Mouse (Mus musculus): Measurements from ENCODE around the gene Ggt1.

Ggt1 gene

DNA sequence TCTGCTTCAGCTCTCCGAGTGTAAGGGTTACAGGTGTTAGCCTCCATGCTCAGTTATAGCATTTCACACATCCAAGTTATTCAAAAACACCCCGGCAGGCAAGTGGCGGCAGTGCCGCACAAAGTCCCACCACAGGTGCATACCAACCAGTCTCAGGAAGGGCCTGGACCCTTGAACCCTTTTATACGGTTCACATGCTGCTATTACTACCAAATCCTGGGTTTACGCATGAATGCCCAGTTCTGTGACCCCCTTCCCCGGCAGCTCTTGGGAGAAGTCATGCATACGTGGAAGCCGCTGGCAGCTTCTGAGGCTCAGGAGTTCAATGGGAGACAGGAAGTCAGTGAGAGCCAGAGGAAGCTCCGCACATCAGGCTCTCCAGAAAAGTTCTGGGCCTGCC is 11.8 kb downstream of the Ggt1 start:
- DNase-seq (ENCODE audit: low read depth), result no peak

DNA sequence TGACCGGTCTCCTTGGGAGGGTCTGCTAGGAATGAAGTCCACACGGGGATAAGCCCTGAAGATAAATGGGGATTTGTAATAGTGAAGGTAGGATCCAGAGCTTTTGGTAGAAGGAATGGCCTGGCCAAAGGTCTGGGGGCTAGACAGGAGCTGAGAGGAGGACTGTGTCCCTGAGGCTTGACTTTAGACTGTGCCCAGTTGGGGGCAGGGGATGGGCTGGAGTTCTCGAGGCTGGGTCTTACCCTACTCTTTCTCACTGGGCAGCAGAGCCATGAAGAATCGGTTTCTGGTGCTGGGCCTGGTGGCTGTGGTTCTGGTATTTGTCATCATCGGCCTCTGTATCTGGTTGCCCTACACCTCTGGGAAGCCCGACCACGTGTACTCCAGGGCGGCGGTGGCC is 12.6 kb downstream of the Ggt1 start:
- no peak for DNase-seq (ENCODE audit: low read depth)

DNA sequence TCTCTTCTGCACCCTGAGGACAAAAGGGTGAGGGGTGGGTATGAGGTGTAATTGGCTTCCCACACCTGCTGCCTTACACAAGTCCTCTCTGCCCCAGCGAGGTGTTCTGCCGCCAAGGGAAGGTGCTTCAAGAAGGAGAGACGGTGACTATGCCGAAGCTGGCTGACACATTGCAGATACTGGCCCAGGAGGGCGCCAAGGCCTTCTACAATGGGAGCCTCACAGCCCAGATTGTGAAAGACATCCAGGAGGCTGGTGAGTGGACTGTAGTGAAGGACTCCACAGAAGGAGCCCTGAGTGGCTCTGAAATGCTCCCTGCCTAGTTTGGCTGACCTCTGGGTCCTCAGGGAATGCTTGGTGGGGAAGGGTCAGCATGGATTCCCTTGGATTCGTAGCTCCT is 17.7 kb downstream of the Ggt1 start:
- no peak for DNase-seq (ENCODE audit: low read depth)

DNA sequence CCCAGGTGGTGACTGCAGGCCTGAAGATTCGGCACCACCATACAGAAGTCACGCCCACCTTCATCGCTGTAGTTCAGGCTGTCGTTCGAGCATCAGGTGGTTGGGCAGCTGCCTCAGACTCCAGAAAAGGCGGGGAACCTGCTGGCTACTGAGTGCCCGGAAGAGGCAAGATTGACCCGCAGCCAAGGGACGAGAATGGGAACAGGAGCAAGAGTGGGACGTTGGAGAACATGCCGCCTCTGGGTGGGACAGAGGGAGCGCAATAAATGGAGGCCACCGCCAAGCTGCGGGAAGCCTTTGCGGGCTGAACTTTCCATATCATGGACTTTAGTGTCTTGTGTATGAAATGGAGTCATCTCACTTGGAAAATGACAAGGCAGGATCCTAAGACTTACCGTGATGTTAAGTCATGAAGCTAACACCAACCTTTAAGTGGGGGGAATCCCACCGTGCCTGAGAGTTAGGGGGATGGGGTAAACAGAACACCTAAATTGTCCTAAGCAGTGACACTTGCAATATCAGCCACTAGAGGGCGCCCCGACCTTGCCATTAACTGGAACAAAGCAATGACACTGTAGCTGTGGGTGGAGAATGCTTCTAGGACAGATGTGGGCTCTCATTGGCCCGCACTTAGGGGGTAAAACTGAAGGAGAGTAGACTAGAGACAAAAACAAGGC is 24.6 kb downstream of the Ggt1 start:
- peak; percentile 94 for DNase-seq (ENCODE audit: low read depth)

DNA sequence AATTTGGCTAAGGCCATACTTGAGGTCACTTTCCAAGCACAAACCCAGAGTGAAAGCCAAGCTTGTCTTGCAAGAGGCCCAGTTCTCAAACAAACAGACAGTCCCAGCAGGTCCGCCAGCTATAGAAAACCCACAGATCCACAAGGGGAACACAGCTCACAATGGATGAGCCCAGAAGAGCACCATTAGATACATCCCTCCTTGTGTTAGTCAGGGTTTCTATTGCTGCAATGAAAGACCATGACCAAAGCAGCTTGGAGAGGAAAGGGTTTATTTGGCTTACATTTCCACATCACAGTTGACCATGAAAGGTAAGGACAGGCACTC is 25.1 kb downstream of the Ggt1 start:
- DNase-seq (ENCODE audit: low read depth), result no peak

DNA sequence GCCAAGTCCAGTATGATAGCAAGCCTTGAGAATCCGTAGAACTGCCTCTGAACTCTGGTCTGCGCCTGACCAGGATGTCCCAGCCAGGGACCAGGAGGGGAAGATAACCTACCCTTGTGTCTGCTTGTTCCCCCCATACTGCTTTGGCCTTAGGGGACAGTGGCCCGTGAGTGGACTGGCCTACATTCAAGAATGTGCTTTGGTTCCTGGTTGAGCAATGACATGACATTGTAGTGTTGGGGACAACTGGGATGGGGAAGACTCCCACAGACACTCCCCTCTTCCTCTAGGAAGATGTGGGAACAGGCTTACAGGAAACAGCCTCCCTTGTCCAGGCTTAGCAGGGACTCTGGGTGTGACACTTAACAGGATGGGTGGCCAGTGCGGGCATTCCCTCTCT is 26.4 kb downstream of the Ggt1 start:
- DNase-seq (ENCODE audit: low read depth), result no peak

DNA sequence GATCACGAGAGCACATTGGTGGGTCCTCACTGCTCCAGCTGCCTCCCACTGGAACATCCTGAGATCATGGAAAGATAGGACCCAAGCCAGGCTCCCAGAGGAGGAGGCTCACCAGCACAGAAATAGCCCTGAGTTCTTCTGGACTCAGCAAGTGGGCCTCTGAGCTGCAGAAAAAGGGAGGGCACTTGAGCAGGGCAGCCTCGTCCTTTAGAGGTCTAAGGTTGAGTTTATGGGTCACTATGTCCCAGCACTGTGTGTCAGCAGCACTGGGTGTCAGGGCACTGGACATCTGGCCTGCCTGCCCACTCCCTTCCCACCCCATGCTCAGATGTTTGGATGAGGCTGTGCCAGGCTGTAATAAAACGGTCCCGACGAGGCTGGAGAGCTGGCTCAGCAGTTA is 26.9 kb downstream of the Ggt1 start:
- DNase-seq (ENCODE audit: low read depth), result no peak

DNA sequence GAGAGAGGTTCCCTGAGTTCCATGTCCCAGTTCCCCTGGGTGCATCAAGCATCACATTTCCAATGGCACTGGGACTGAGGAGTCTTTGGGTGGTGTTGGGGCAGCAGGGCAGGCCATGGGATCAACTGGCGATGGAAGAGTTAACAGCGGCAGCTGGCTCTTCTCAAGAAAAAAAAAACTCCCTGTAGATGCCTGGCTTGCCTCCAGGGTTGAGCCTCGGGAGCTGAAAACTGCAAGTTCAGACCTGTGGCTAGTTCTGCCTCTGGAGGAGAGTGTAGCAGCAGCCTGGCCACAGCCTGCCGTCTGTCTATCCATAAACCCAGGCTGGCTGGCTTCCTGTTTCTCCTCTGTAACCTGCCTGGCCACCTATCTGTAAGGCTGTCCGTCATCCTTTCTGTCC is 27.7 kb downstream of the Ggt1 start, which contains the start of gene Ggt5:
Ggt5 (plus strand) TSS at position 212 of the 400 bp plus-strand sequence.
- DNase-seq (ENCODE audit: low read depth), result peak; percentile 41

DNA sequence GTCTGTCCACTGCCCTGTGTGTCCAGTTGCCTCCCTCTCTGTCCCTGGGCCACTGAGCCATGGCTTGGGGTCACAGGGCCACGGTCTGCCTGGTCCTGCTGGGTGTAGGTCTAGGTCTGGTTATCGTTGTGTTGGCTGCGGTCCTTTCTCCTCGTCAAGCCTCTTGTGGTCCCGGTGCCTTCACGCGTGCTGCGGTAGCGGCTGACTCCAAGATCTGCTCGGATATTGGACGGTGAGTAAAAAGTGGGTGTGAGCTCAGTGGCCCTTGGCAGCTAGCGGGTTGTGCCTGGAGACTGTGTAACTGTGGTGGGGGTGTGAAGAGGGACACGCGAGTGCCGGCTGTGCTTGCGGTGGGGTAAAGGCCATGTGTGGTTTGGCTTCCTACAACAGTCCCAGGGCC is 28.2 kb downstream of the Ggt1 start:
- DNase-seq (ENCODE audit: low read depth), result peak; percentile 37

DNA sequence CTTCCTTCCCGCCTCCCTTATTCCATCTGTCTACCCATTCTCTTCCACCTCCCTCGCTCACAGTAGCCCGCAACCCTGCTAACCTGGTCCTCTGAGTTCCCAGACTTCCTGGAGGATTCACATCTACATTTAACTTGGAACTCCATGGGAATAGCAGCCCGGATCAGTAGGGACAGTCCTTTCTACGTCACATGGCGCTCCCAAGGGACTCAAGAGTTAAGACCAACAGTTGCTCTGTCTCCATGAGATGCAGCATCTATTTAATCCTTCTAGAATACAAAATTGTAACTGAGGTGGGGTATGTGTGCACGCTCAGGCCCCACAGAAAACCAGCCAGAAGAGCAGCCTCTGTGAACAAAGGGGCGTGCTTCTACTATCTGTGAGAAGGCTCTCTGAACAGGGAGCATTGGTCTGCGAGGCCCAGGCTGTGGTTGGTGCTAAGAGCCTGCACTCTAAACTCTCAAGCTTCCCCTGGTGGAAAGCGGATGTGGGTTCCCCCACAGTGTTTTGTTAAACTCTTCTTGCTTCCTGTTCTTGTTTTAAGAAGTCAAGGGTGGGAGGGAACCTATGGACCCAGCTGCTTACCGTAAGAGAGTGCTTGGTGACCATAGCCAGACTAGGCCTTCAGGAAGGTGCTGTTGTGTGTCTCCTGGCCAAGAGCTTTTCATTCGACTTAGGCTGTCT is 29.9 kb downstream of the Ggt1 start:
- peak; percentile 94 for DNase-seq (ENCODE audit: low read depth)

DNA sequence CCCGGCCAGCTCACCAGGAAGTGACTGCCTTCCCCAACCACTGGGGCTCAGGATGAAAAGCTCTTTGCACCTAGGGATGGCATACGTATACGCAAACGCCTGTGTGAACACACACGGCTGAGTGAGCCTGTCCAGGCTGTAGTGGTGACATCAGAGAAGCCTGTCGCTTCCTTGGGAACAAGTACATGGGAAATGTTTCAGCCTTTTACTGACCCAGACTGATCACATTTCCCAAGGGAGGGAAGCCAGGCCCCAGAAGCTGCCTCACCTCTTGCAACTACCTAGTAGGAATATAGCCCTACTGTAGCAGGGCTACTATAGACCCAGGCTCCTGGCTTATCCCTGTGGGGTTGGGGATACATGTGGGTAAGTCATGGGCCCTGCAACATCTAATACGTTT is 31.2 kb downstream of the Ggt1 start:
- peak; percentile 34 for DNase-seq (ENCODE audit: low read depth)

DNA sequence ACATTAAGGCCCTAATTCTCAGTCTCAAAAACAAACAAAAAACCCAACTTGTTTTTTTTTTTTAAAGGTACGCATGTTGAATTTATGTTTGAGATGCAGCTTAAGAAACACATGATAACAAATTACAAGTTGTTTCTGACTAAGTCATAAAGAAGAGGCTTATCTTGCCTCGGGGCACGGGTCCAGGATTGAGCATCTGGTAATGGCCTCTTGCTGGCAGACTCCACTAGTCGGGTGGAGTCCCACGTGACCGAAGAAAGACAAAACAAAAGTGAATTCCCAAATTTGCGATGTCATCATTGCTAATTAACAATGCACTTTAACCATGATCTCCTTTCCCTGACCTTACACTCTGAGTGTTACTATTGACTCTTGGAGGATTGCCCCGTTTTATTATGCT is 34.6 kb downstream of the Ggt1 start:
- no peak for DNase-seq (ENCODE audit: low read depth)

DNA sequence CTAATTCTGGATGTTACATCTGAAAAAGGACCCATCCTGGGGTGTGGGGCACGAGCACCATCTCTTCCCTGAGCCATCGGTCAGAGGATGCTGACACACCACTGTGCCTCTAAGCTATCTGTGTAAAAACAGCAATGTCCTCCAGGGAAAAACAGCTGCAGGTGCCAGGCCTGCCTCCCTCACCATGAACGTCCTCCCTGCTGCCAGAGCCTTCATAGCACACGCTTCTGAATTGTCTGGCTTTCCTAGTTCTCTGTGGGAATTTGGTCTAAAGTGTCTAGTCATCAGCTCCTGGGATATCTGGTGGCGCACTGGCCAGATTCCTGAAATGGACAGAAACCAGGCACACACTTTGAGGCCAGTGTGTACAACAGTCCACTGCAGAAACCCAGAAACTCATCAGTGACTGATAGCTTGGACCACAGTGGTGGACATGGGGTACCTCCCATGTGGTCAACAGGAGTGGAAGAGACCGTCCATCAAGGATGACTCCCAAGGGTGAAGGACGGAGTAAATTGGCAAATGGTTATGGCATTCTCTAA is 38.9 kb downstream of the Ggt1 start:
- DNase-seq (ENCODE audit: low read depth), result no peak

DNA sequence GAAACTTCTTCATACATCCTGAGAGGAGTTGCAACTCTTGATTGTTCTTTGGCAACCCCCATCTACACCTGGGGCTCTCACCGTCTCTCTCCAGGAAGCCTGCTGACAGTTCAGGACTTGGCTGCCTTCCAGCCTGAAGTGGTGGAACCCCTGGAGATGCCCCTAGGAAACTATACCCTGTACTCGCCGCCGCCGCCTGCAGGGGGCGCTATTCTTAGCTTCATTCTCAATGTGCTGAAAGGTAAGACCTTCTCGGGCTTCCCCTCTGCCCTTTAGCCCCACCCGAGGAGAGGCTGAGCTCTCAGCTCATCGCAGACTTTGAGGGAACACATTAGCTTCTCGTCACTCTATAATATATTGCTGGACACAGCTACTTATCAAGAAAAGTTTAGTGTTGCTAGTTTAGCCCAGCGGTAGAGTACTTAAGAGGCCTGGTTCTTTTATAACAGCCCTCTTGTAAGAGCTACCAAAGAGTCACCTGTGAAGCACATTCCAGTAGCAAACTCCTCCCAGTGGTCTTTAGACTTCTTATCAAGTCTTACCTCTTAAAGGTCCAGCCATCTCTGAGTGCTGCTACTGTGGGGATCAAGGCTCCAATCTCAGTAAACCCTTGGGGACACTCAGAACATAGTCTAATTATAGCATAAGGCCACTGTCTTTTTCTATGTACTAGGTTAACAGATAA is 43.9 kb downstream of the Ggt1 start:
- DNase-seq (ENCODE audit: low read depth), result peak; percentile 59

DNA sequence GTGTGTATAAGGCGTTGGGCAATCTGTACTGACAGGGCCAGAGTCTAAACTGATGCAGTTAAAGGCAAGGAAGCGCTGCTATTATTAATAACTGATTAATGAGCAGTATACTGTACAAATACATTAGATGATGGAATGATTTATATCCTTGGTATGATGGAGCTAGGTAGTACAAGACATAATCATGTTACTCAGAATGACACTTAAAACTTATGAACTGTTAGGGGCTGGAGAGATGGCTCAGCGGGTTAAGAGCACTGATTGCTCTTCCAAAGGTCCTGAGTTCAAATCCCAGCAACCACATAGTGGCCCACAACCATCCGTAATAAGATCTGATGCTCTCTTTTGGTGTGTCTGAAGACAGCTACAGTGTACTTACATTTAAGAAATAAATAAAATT is 45.8 kb downstream of the Ggt1 start:
- no peak for DNase-seq (ENCODE audit: low read depth)

DNA sequence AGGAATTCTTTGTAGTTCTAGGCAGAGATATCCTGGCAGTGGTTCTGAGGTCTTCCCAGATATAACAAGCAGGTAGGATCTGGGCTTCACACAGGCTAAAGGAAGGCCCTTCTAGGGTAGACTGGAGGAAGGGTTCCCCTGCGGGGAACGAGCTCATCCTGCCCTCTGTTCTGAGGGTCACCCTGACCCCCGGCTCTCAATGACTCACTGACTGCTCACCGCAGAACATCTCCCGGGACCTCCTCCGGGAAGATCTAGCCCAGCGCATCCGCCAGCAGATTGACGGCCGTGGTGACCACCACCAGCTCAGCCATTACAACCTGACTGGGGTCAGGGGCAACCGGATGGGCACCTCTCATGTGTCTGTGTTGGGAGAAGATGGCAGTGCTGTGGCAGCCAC is 47.6 kb downstream of the Ggt1 start:
- no peak for DNase-seq (ENCODE audit: low read depth)

DNA sequence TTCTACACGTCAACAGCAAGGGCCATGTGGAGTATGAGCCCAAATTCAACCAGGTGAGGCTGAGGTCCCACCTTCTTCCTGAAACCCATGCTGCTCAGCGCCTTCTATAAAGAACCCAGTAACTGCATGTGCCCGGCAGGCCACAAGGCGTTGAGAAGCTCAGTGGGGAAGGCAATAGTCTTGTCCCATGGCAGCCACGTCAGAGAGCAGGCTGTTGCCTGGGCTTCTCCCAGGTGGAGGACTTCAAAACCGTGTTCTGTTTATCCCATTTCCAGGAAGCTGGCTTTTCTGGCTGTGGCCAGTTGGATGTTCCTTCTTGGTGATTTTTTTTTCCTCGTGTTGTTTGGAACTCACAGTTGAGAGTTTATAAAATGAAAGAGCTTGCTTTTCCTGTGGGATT is 49.1 kb downstream of the Ggt1 start:
- no peak for DNase-seq (ENCODE audit: low read depth)

DNA sequence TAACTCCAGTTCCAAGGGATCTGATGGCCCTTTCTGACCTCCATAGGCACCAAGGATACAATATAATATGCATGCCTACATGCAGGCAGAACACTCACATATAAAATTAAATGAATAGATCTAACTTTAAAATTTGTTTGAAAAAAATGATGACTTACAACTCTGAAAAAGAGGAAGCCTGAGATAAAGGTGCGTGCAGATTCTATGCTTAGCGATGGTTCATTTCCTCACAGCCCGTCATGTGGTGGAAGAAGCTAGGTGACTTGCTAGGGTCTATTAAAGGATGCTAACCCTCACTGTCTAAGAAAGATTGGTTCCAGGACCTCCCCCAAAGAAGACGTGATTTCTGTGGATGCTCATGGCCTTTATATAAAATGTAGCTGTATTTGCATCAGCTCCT is 54.6 kb downstream of the Ggt1 start:
- DNase-seq (ENCODE audit: low read depth), result no peak

DNA sequence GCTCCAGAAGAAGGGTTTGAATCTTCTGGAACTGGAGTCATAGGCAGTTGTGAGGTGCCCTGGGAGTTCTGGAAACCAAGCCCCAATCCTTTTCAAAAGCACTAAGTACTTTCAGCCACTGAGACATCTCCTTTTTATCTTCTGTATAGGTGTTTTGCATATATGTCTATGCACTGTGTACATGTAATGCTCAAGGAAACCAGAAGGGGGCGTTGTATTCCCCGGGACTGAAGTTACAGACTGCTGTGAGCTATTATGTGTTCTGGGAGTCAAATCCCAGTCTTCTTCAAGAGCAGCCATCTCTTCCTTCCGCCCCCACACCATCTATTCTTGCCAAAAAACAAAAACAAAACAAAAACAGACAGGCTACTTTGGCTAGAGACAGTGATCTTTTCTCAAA is 59.4 kb downstream of the Ggt1 start:
- no peak for DNase-seq (ENCODE audit: low read depth)

DNA sequence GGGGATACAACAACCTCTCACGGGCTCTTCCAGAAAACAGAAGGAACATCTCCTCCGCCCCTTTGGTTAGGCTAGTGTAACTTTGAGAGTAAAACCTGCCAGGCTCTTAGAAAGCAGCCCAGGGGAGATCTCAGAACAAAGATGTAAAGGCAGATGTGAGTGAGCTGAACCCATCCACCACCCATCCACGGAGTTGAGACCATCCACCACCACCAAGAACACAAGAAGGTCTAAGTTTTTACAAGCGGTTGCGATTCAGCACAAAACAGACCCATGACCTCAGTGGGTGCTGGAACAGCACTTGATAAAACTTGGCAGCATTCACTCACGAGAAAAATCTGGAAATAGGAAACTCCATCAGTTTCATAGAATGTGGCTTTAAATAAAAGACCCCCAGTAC is 64.5 kb downstream of the Ggt1 start:
- DNase-seq (ENCODE audit: low read depth), result no peak

DNA sequence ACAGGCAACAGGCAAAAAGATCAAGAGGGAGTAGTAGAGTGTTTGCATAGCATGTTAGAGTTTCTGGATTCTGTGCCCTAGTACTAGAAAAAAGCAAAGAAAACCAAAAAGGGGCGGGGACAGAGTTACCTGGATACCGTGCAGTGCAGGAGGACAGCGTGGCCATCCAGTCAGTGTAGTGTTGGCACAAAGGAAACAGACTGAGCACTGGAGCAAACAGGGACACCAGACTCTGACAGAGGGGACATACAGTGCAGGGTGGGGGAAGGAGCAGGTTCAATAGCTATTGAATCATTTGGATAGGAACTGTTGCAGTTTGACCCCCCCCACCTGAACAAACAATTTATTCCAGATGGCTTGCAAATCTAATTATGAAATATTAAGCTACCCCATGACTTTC is 65.6 kb downstream of the Ggt1 start:
- no peak for DNase-seq (ENCODE audit: low read depth)

DNA sequence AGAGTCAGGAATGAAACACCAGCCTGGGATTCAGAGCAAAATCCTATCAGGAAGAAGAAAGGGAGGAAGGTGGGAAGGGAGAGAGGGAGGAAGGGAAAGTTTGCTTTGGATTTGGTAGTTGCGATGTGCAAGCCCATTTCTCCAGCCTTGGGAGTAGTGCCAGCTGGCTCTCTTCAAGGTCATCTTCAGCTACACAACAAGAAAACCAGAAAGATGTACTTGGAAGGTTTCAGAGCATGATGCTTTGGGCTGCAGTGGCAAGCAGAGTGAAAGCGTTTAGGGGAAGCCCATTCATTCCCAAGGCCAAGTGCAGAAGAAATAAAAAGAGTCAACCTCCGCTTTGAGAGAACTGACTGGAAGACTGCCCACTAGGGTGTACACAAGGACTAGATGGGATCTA is 66.1 kb downstream of the Ggt1 start:
- DNase-seq (ENCODE audit: low read depth), result no peak

DNA sequence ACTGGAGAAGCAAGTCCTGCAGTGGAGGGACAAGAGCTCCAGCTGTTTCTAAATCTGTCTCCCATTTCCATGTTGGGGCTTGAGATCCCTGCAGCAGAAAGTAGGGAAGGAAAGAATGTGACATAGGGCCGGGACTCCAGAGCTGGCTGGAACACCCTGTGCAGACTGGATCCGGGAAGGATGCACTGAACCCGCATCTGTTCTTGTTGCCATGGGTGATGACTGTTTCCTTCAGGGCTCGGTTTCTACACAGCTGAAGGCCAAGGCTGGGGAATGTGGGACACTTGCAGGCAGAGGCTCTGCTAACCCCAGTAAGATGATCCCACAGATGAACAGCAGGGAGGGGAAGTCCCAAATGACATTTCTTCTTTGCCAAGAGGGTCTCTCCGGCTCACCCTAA is 71.2 kb downstream of the Ggt1 start:
- DNase-seq (ENCODE audit: low read depth), result no peak

All from naive thymus-derived CD4-positive, alpha-beta T cell, adult 2 months (primary cell).